Mouse (Mus musculus): ENCODE data around the gene Dnm1.
"Not testable (repeated sequence)": the region's sequence is repeated elsewhere in the genome, so short reads cannot be mapped to it uniquely, and the experiment has no call there.

DNA sequence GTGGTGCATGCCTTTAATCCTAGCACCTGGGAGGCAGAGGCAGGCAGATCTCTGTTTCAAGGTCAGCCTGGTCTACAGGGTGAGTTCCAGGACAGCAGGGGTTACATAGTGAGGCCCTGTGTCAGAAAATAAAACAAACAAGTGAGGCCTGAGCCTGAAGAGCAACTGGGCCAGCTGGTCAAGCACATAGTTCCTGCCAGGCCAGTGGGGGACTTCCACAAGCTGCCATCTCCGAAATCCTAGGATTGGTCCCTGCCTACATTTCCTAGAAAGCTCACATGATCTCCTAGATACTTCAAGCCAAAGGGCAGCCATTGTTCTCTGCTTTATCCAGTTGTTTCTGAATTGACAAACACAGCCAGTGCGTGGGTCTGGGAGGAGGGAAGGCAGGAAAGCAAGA is 57.3 kb downstream of the Dnm1 start:
- not testable (repeated sequence) for TF ChIP-seq POLR2A (IDR thresholded peaks at IDR 0.05; ENCODE audit: insufficient read depth, low read depth, low read length); CTCF (IDR thresholded peaks at IDR 0.05)
